Mouse (Mus musculus) midbrain, embryonic 12.5 days (tissue): ENCODE measurements around the gene Shroom3. TPM values are rescaled to one million over a fixed set of nuclear protein-coding genes. Genes with fewer than 3 reads are reported as not detected.
A peak's percentile ranks its signal among the peaks of the same experiment; 100 is the strongest.

ENCODE experiments used
- ATAC-seq: fragments of 200-750 bp; cut with Nextera tagmentation; 2 replicates; pipeline ENCODE4 v1.8.0; 2017; ENCODE audit warnings: low read depth, moderate TSS enrichment, moderate library complexity; ENCODE audit not compliant: low FRiP score
- H3K27ac ChIP-seq: fragments of 300-500 bp; sonication (generic); replicated peaks from 2 replicates; pipeline ENCODE4 v1.5.1; 2016; ENCODE audit warnings: mild to moderate bottlenecking
- H3K27me3 ChIP-seq: fragments of 300-500 bp; sonication (generic); 2 replicates; pipeline ENCODE4 v1.6.1; 2016; ENCODE audit warnings: mild to moderate bottlenecking
- H3K36me3 ChIP-seq: fragments of 300-500 bp; sonication (generic); 2 replicates; pipeline ENCODE4 v1.6.1; 2016
- H3K4me1 ChIP-seq: fragments of 300-500 bp; sonication (generic); 2 replicates; pipeline ENCODE4 v1.6.1; 2016
- H3K4me2 ChIP-seq: fragments of 300-500 bp; sonication (generic); replicated peaks from 2 replicates; pipeline ENCODE4 v1.6.1; 2016; ENCODE audit warnings: mild to moderate bottlenecking, moderate library complexity
- H3K4me3 ChIP-seq: fragments of 300-500 bp; sonication (generic); 2 replicates; pipeline ENCODE4 v1.5.1; 2016; ENCODE audit warnings: mild to moderate bottlenecking
- H3K9ac ChIP-seq: fragments of 300-500 bp; sonication (generic); replicated peaks from 2 replicates; pipeline ENCODE4 v1.6.1; 2016; ENCODE audit warnings: mild to moderate bottlenecking, moderate library complexity
- H3K9me3 ChIP-seq: fragments of 300-500 bp; sonication (generic); 2 replicates; pipeline ENCODE4 v1.6.1; 2016; ENCODE audit warnings: mild to moderate bottlenecking
- WGBS: fragments of 180-500 bp; shearing (Covaris S2); methylation state at CpG from one replicate; pipeline ENCODE4 v1.1.7; 2016; 5-methylcytosine and 5-hydroxymethylcytosine counted together
- polyA plus RNA-seq: library from polyadenylated mRNA; unstranded; fragments of >200 nt; fragmentation: Nextera tagmentation; extraction: Ambion mirVana; gene quantifications from 2 replicates; pipeline ENCODE4 v1.2.1, GENCODE M21; 2016

Gene Shroom3
- polyA plus RNA-seq, 1 experiment from 2014 or later, result 6.1 TPM

- no peak for ATAC-seq
- Histone ChIP-seq H3K4me3 (no peak overlapping the region), H3K9me3 (no peaks in the 10 kb centered on the region), H3K9ac (no peak overlapping the region), H3K4me2 (no peak overlapping the region), H3K4me1 (no peaks in the 10 kb centered on the region), H3K27me3 (no peaks in the 10 kb centered on the region), H3K27ac (no peak overlapping the region), H3K36me3 (no peaks in the 10 kb centered on the region)
Observed at GRCm38 (mm10) chr5:92982673-92983072, 299.4 kb downstream of the Shroom3 start.

- H3K9me3 ChIP-seq, result no peaks in the 10 kb centered on the region
- H3K4me3 ChIP-seq, result no peak overlapping the region
- H3K4me1 ChIP-seq, result peaks cover 9% of the 10 kb centered on the region
- H3K9ac ChIP-seq, result no peak overlapping the region
- 49% methylated on average over 2 of the region's 2 CpGs for WGBS
- no peak for ATAC-seq
- no peaks in the 10 kb centered on the region for H3K36me3 ChIP-seq
- H3K27ac ChIP-seq, result no peak overlapping the region
- H3K27me3 ChIP-seq, result no peaks in the 10 kb centered on the region
- no peak overlapping the region for H3K4me2 ChIP-seq
Observed at GRCm38 (mm10) chr5:92983942-92984341, 300.7 kb downstream of the Shroom3 start.

GRCm38 (mm10) chr5:92984692-92985091, 301.5 kb downstream of the Shroom3 start:
- Histone ChIP-seq H3K4me1 (peaks cover 11% of the 10 kb centered on the region), H3K4me3 (no peak overlapping the region), H3K36me3 (no peaks in the 10 kb centered on the region), H3K9me3 (no peaks in the 10 kb centered on the region), H3K4me2 (no peak overlapping the region), H3K27me3 (0 out of 2 replicates have a peak, but pooled peaks cover under 1% of the 10 kb centered on the region), H3K9ac (no peak overlapping the region), H3K27ac (no peak overlapping the region)
- 18% methylated on average over 1 of the region's 1 CpGs for WGBS
- ATAC-seq, result no peak

GRCm38 (mm10) chr5:92985391-92985790, 302.2 kb downstream of the Shroom3 start:
- WGBS, result 90% methylated on average over 2 of the region's 2 CpGs
- Histone ChIP-seq H3K9me3 (no peaks in the 10 kb centered on the region), H3K4me3 (no peak overlapping the region), H3K27me3 (0 out of 2 replicates have a peak, but pooled peaks cover 6% of the 10 kb centered on the region), H3K36me3 (no peaks in the 10 kb centered on the region), H3K4me1 (peaks cover 11% of the 10 kb centered on the region), H3K27ac (no peak overlapping the region), H3K4me2 (no peak overlapping the region), H3K9ac (no peak overlapping the region)
- ATAC-seq, result no peak

- Histone ChIP-seq H3K4me2 (no peak overlapping the region), H3K27ac (no peak overlapping the region), H3K9ac (no peak overlapping the region), H3K4me3 (no peak overlapping the region), H3K36me3 (no peaks in the 10 kb centered on the region), H3K4me1 (peaks cover 11% of the 10 kb centered on the region), H3K9me3 (no peaks in the 10 kb centered on the region), H3K27me3 (0 out of 2 replicates have a peak, but pooled peaks cover 6% of the 10 kb centered on the region)
- ATAC-seq, result no peak
- whole genome bisulfite sequencing, result 89% methylated on average over 22 of the region's 22 CpGs
Observed at GRCm38 (mm10) chr5:92986651-92987610, 303.7 kb downstream of the Shroom3 start.

GRCm38 (mm10) chr5:92987891-92988768, 304.9 kb downstream of the Shroom3 start:
- Histone ChIP-seq H3K9ac (0 out of 2 replicates have a peak overlapping the region, but pooled peaks have one; percentile 16), H3K4me3 (no peak overlapping the region)
- no peak; the same call in none of the 2 replicates for ATAC-seq

GRCm38 (mm10) chr5:92988769-92989356, 305.6 kb downstream of the Shroom3 start:
- no peak overlapping the region for H3K4me3 ChIP-seq
- no peaks in the 10 kb centered on the region for H3K9me3 ChIP-seq
- 0 out of 2 replicates have a peak, but pooled peaks cover 6% of the 10 kb centered on the region for H3K27me3 ChIP-seq
- H3K4me2 ChIP-seq, result peak overlapping the region; percentile 32
- no peaks in the 10 kb centered on the region for H3K36me3 ChIP-seq
- H3K9ac ChIP-seq, result 0 out of 2 replicates have a peak overlapping the region, but pooled peaks have one; percentile 16
- 24% methylated on average over 15 of the region's 15 CpGs for WGBS
- H3K4me1 ChIP-seq, result peaks cover 11% of the 10 kb centered on the region
- ATAC-seq, result peak; percentile 56
- H3K27ac ChIP-seq, result peak overlapping the region; percentile 65

More at GRCm38 (mm10) chr5:92987891-92988768, 304.9 kb downstream of the Shroom3 start:
- Histone ChIP-seq H3K4me2 (peak overlapping the region; percentile 32), H3K4me1 (peaks cover 11% of the 10 kb centered on the region), H3K9me3 (no peaks in the 10 kb centered on the region), H3K27me3 (0 out of 2 replicates have a peak, but pooled peaks cover 6% of the 10 kb centered on the region), H3K27ac (peak overlapping the region; percentile 65), H3K36me3 (no peaks in the 10 kb centered on the region)
- 62% methylated on average over 16 of the region's 16 CpGs for WGBS

- no peak for ATAC-seq
- 82% methylated on average over 3 of the region's 3 CpGs for WGBS
- H3K4me3 ChIP-seq, result no peak overlapping the region
Observed at GRCm38 (mm10) chr5:92992106-92992505, 308.9 kb downstream of the Shroom3 start.

GRCm38 (mm10) chr5:92994309-92994708, 311.1 kb downstream of the Shroom3 start:
- peaks cover 8% of the 10 kb centered on the region; the same call in 1 of the 2 replicates for H3K4me1 ChIP-seq
- no peak overlapping the region for H3K4me3 ChIP-seq
- H3K9ac ChIP-seq, result no peak overlapping the region
- no peak overlapping the region for H3K27ac ChIP-seq
- 0 out of 2 replicates have a peak, but pooled peaks cover 6% of the 10 kb centered on the region for H3K27me3 ChIP-seq
- 89% methylated on average over 6 of the region's 6 CpGs for WGBS
- no peaks in the 10 kb centered on the region for H3K9me3 ChIP-seq
- no peaks in the 10 kb centered on the region for H3K36me3 ChIP-seq
- no peak for ATAC-seq
- H3K4me2 ChIP-seq, result no peak overlapping the region

More at GRCm38 (mm10) chr5:92992106-92992505, 308.9 kb downstream of the Shroom3 start:
- Histone ChIP-seq H3K36me3 (no peaks in the 10 kb centered on the region), H3K27me3 (0 out of 2 replicates have a peak, but pooled peaks cover 6% of the 10 kb centered on the region), H3K4me2 (no peak overlapping the region), H3K9me3 (no peaks in the 10 kb centered on the region), H3K27ac (no peak overlapping the region), H3K9ac (no peak overlapping the region), H3K4me1 (peaks cover 11% of the 10 kb centered on the region)

GRCm38 (mm10) chr5:92994861-92995260, 311.6 kb downstream of the Shroom3 start:
- no peak overlapping the region for H3K4me3 ChIP-seq
- H3K4me2 ChIP-seq, result no peak overlapping the region
- H3K9ac ChIP-seq, result no peak overlapping the region
- WGBS, result 94% methylated on average over 2 of the region's 2 CpGs
- ATAC-seq, result no peak
- 0 out of 2 replicates have a peak, but pooled peaks cover 4% of the 10 kb centered on the region for H3K27me3 ChIP-seq
- peaks cover 8% of the 10 kb centered on the region; the same call in 1 of the 2 replicates for H3K4me1 ChIP-seq
- no peaks in the 10 kb centered on the region for H3K9me3 ChIP-seq
- no peak overlapping the region for H3K27ac ChIP-seq
- H3K36me3 ChIP-seq, result no peaks in the 10 kb centered on the region

GRCm38 (mm10) chr5:92997428-92998120, 314.3 kb downstream of the Shroom3 start:
- Histone ChIP-seq H3K9me3 (no peaks in the 10 kb centered on the region), H3K36me3 (no peaks in the 10 kb centered on the region), H3K4me1 (peaks cover 8% of the 10 kb centered on the region; the same call in 1 of the 2 replicates), H3K4me3 (no peak overlapping the region), H3K27ac (0 out of 2 replicates have a peak overlapping the region, but pooled peaks have one; percentile 15), H3K27me3 (no peaks in the 10 kb centered on the region), H3K4me2 (no peak overlapping the region), H3K9ac (no peak overlapping the region)
- WGBS, result 48% methylated on average over 5 of the region's 5 CpGs
- ATAC-seq, result no peak
